Mouse (Mus musculus): ENCODE results near the gene Jarid2. TPM values are rescaled to one million over a fixed set of nuclear protein-coding genes. Genes with fewer than 3 reads are reported as not detected.

Jarid2 gene
- polyA plus RNA-seq, 1 experiment from 2014 or later = 26.5 TPM

DNA sequence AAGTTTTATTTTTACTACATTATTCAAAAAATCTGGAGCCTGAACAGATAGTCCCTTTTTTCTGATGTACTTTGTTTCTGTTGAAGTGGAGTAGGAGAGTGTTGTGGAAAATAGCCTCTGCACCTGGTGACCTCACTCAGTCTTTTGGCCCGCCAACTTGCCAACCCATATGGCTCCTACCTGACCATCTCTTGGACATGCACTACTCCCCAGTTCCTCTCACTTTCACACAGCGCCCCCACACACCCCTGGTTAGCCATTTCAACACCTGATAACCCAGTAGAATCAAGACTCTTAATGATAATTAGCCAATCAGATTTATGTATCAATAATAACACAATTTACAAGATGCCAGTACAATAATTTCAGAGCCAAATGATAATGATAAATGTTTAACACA is 156.9 kb downstream of the Jarid2 start:
- Histone ChIP-seq H3K9me3 (ENCODE audit: control insufficient read depth, low read depth, low read length) (no peaks in the 10 kb centered on the region), H3K9ac (replicated peaks; ENCODE audit: low read depth, low read length) (no peak overlapping the region), H3K36me3 (ENCODE audit: control insufficient read depth, insufficient read depth, low read length) (no peaks in the 10 kb centered on the region), H3K4me1 (ENCODE audit: control insufficient read depth, insufficient read depth, low read length) (no peaks in the 10 kb centered on the region), H3K27me3 (ENCODE audit: control insufficient read depth, insufficient read depth, low read length) (no peaks in the 10 kb centered on the region), H3K4me3 (ENCODE audit: low read depth, low read length) (no peak overlapping the region), H3K27ac (ENCODE audit: low read length) (no peak overlapping the region), H3K4me2 (replicated peaks; ENCODE audit: low read depth, low read length) (no peak overlapping the region)
- ATAC-seq (ENCODE audit: insufficient number of reproducible peaks, insufficient read depth, low FRiP score, low read depth) = no peak
- 98% methylated on average over 2 of the region's 2 CpGs for WGBS

DNA sequence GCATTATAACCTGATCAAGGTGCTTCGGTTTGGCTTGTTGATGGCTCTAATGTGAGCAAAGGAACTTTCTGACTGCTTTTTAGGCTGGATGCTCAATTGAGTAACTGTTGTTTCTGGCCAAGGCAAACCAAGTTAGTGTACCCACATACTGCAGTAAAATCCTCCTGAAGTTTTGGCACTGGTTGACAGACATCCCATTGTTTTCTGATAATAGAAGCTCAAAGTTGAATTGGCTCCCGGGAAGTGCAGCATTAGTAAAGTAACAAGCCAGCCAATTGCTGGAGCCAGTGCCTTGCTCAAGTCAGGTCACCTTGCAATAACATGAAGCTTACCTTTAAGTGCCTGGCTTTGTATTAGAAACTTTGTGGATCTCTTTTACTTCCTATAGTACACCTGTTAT is 161.3 kb downstream of the Jarid2 start:
- Histone ChIP-seq H3K4me3 (ENCODE audit: low read depth, low read length) (no peak overlapping the region), H3K9me3 (ENCODE audit: control insufficient read depth, low read depth, low read length) (no peaks in the 10 kb centered on the region), H3K27ac (ENCODE audit: low read length) (no peak overlapping the region), H3K27me3 (ENCODE audit: control insufficient read depth, insufficient read depth, low read length) (no peaks in the 10 kb centered on the region), H3K4me2 (replicated peaks; ENCODE audit: low read depth, low read length) (no peak overlapping the region), H3K9ac (replicated peaks; ENCODE audit: low read depth, low read length) (no peak overlapping the region), H3K36me3 (ENCODE audit: control insufficient read depth, insufficient read depth, low read length) (0 out of 2 replicates have a peak, but pooled peaks cover 5% of the 10 kb centered on the region), H3K4me1 (ENCODE audit: control insufficient read depth, insufficient read depth, low read length) (peaks cover 6% of the 10 kb centered on the region; the same call in 1 of the 2 replicates)
- WGBS = 82% methylated on average over 2 of the region's 2 CpGs
- no peak for ATAC-seq (ENCODE audit: insufficient number of reproducible peaks, insufficient read depth, low FRiP score, low read depth)

DNA sequence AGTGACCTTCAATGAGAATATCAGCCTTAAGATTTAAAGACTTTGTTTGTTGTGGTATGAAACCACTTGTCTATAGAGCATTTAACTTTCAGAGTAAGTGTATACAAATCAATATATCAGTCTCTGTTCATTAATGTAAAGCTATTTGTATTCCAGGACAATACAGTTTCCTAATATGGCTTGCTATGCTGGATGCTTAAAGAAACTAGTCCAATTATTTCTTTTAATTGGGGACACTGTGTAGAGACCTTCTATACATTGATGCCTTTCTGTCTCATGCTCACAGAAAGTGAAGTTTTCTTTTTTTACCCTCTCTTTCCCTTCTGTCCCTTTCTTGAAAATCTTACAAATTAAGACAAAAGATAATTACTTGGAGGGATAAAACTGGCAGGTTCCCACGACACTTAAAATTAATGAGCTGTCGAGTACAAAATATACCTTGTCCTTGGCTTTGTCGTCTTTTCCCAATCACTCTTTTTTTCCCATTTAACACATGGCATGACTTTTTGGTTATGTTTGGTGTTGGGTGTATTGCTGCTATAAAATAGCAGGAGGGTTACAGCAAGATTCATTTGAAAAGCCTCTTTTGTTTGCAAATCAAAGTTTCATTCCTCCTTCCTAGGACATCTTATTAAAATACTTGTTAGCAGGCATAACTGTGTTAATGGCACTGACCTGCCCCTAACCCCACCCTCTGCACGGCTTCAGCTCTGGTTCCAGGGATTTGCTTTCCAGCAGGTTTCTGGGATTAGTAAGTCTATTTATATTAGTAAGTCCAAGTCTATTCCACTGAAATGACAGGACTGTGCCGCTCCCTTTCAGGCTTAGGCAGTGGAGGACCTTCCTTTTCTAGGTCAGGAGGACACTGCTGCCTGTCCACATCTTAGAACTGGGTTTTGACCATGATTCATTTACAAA is 162.8 kb downstream of the Jarid2 start:
- H3K4me1 ChIP-seq (ENCODE audit: control insufficient read depth, insufficient read depth, low read length) = peaks cover 6% of the 10 kb centered on the region; the same call in 1 of the 2 replicates
- H3K9me3 ChIP-seq (ENCODE audit: control insufficient read depth, low read depth, low read length) = no peaks in the 10 kb centered on the region
- H3K36me3 ChIP-seq (ENCODE audit: control insufficient read depth, insufficient read depth, low read length) = peaks cover 14% of the 10 kb centered on the region; the same call in 1 of the 2 replicates
- no peaks in the 10 kb centered on the region for H3K27me3 ChIP-seq (ENCODE audit: control insufficient read depth, insufficient read depth, low read length)
- no peak overlapping the region for H3K4me2 ChIP-seq (replicated peaks; ENCODE audit: low read depth, low read length)
- WGBS = 36% methylated on average over 5 of the region's 5 CpGs
- H3K4me3 ChIP-seq (ENCODE audit: low read depth, low read length) = no peak overlapping the region
- H3K9ac ChIP-seq (replicated peaks; ENCODE audit: low read depth, low read length) = no peak overlapping the region
- no peak overlapping the region for H3K27ac ChIP-seq (ENCODE audit: low read length)
- no peak for ATAC-seq (ENCODE audit: insufficient number of reproducible peaks, insufficient read depth, low FRiP score, low read depth)

DNA sequence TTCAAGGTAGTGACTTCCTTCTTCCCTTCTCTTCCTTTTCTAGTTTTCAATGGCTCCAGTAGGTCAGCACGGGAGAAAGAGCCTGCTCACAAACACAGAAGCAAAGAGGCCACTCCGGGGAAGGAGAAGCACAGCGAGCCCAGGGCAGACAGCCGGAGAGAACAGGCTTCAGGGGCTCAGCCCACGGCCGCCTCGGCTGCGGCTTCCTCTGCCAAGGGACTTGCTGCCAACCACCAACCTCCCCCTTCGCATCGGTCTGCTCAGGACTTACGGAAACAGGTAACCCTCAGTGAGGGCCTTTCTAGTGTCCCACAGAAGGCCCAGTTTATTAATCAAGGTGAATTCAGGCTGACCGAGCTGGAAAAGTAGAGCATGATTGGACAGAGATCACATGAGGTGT is 166.9 kb downstream of the Jarid2 start:
- no peak for ATAC-seq (ENCODE audit: insufficient number of reproducible peaks, insufficient read depth, low FRiP score, low read depth)
- Histone ChIP-seq H3K36me3 (ENCODE audit: control insufficient read depth, insufficient read depth, low read length) (peaks cover 23% of the 10 kb centered on the region), H3K4me2 (replicated peaks; ENCODE audit: low read depth, low read length) (no peak overlapping the region), H3K9ac (replicated peaks; ENCODE audit: low read depth, low read length) (no peak overlapping the region), H3K27me3 (ENCODE audit: control insufficient read depth, insufficient read depth, low read length) (no peaks in the 10 kb centered on the region), H3K4me1 (ENCODE audit: control insufficient read depth, insufficient read depth, low read length) (peaks cover 6% of the 10 kb centered on the region; the same call in 1 of the 2 replicates), H3K27ac (ENCODE audit: low read length) (no peak overlapping the region), H3K4me3 (ENCODE audit: low read depth, low read length) (no peak overlapping the region), H3K9me3 (ENCODE audit: control insufficient read depth, low read depth, low read length) (no peaks in the 10 kb centered on the region)
- 96% methylated on average over 12 of the region's 12 CpGs for WGBS

DNA sequence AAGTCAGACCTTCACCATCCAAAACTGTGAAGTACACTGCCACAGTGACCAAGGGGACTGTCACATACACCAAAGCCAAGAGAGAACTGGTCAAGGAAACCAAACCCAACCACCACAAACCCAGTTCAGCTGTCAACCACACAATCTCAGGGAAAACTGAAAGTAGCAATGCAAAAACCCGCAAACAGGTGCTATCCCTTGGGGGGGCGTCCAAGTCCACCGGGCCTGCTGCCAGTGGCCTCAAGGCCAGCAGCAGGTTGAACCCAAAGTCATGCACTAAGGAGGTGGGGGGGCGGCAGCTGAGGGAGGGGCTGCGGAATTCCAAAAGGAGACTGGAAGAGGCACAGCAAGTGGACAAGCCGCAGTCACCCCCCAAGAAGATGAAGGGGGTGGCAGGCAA is 173.0 kb downstream of the Jarid2 start:
- 95% methylated on average over 6 of the region's 6 CpGs for WGBS
- Histone ChIP-seq H3K4me3 (ENCODE audit: low read depth, low read length) (no peak overlapping the region), H3K27ac (ENCODE audit: low read length) (no peak overlapping the region), H3K9me3 (ENCODE audit: control insufficient read depth, low read depth, low read length) (no peaks in the 10 kb centered on the region), H3K4me2 (replicated peaks; ENCODE audit: low read depth, low read length) (no peak overlapping the region), H3K27me3 (ENCODE audit: control insufficient read depth, insufficient read depth, low read length) (no peaks in the 10 kb centered on the region), H3K9ac (replicated peaks; ENCODE audit: low read depth, low read length) (no peak overlapping the region), H3K36me3 (ENCODE audit: control insufficient read depth, insufficient read depth, low read length) (peaks cover 21% of the 10 kb centered on the region), H3K4me1 (ENCODE audit: control insufficient read depth, insufficient read depth, low read length) (peaks cover 8% of the 10 kb centered on the region)
- ATAC-seq (ENCODE audit: insufficient number of reproducible peaks, insufficient read depth, low FRiP score, low read depth) = no peak

DNA sequence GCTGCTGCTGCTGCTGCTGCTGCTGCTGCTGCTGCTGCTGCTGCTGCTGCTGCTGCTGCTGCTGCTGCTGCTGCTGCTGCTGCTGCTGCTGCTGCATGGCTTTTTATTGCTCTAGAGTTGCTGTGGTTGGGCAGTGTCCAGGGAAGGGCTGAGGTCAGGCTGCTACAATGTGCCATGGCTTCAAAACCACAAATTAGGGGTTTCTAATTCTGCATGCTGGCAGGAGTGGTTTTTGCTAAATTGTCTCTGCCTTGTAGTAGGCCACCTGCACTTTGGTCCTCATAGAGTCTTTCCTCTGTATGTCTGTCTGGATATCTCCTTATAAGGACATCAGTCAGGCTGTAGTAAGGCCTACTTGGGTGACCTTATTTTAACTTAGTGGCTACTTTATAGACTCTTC is 174.1 kb downstream of the Jarid2 start:
- no peak overlapping the region for H3K9ac ChIP-seq (replicated peaks; ENCODE audit: low read depth, low read length)
- no peak for ATAC-seq (ENCODE audit: insufficient number of reproducible peaks, insufficient read depth, low FRiP score, low read depth)
- H3K9me3 ChIP-seq (ENCODE audit: control insufficient read depth, low read depth, low read length) = no peaks in the 10 kb centered on the region
- peaks cover 14% of the 10 kb centered on the region for H3K36me3 ChIP-seq (ENCODE audit: control insufficient read depth, insufficient read depth, low read length)
- peaks cover 15% of the 10 kb centered on the region for H3K4me1 ChIP-seq (ENCODE audit: control insufficient read depth, insufficient read depth, low read length)
- H3K4me2 ChIP-seq (replicated peaks; ENCODE audit: low read depth, low read length) = no peak overlapping the region
- H3K4me3 ChIP-seq (ENCODE audit: low read depth, low read length) = no peak overlapping the region
- no peaks in the 10 kb centered on the region for H3K27me3 ChIP-seq (ENCODE audit: control insufficient read depth, insufficient read depth, low read length)
- H3K27ac ChIP-seq (ENCODE audit: low read length) = no peak overlapping the region

DNA sequence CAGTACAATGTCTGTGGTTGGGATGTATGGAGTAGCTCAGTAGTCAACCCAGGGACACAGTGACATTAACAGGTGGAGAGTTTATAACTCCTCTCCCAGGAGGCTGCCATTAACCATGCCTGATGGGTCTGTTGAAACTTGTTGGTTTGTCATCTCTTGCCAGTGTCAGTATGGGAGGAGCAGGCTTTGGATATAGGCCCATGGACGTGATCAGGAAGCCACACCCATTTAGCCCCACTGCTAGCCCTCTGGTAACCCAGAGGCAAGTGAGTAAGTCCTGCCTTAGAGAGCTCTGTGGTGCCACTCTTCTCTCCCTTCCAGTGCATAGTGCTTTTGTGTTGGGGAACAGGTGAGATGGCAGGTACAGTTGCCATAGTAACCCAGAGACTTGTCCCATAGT is 175.0 kb downstream of the Jarid2 start:
- ATAC-seq (ENCODE audit: insufficient number of reproducible peaks, insufficient read depth, low FRiP score, low read depth) = no peak
- H3K4me1 ChIP-seq (ENCODE audit: control insufficient read depth, insufficient read depth, low read length) = peaks cover 21% of the 10 kb centered on the region
- no peak overlapping the region for H3K4me2 ChIP-seq (replicated peaks; ENCODE audit: low read depth, low read length)
- no peak overlapping the region for H3K4me3 ChIP-seq (ENCODE audit: low read depth, low read length)
- H3K36me3 ChIP-seq (ENCODE audit: control insufficient read depth, insufficient read depth, low read length) = peaks cover 15% of the 10 kb centered on the region
- no peak overlapping the region for H3K27ac ChIP-seq (ENCODE audit: low read length)
- no peaks in the 10 kb centered on the region for H3K27me3 ChIP-seq (ENCODE audit: control insufficient read depth, insufficient read depth, low read length)
- WGBS = 44% methylated on average over 1 of the region's 1 CpGs
- no peaks in the 10 kb centered on the region for H3K9me3 ChIP-seq (ENCODE audit: control insufficient read depth, low read depth, low read length)
- no peak overlapping the region for H3K9ac ChIP-seq (replicated peaks; ENCODE audit: low read depth, low read length)

DNA sequence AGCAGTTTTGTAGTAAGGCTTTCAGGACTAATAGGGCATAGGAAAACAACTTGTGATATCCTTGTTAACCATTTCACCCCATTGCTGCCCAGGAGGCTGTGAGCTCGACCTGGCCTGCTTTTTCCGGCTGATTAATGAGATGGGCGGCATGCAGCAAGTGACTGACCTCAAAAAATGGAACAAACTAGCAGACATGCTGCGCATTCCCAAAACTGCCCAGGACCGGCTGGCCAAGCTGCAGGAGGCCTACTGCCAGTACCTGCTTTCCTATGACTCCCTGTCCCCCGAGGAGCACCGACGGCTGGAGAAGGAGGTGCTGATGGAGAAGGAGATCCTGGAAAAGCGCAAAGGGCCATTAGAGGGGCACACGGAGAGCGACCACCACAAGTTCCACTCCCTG is 176.9 kb downstream of the Jarid2 start:
- Histone ChIP-seq H3K36me3 (ENCODE audit: control insufficient read depth, insufficient read depth, low read length) (peaks cover 28% of the 10 kb centered on the region), H3K4me1 (ENCODE audit: control insufficient read depth, insufficient read depth, low read length) (peaks cover 21% of the 10 kb centered on the region), H3K27ac (ENCODE audit: low read length) (no peak overlapping the region), H3K27me3 (ENCODE audit: control insufficient read depth, insufficient read depth, low read length) (no peaks in the 10 kb centered on the region), H3K9me3 (ENCODE audit: control insufficient read depth, low read depth, low read length) (no peaks in the 10 kb centered on the region), H3K4me2 (replicated peaks; ENCODE audit: low read depth, low read length) (no peak overlapping the region), H3K9ac (replicated peaks; ENCODE audit: low read depth, low read length) (no peak overlapping the region), H3K4me3 (ENCODE audit: low read depth, low read length) (no peak overlapping the region)
- ATAC-seq (ENCODE audit: insufficient number of reproducible peaks, insufficient read depth, low FRiP score, low read depth) = no peak
- 86% methylated on average over 11 of the region's 11 CpGs for WGBS
